Mouse (Mus musculus): ENCODE results near the gene Galm. TPM values are rescaled to one million over a fixed set of nuclear protein-coding genes. Genes with fewer than 3 reads are reported as not detected.
A peak's percentile ranks its signal among the peaks of the same experiment; 100 is the strongest.
"Not testable (repeated sequence)": the region's sequence is repeated elsewhere in the genome, so short reads cannot be mapped to it uniquely, and the experiment has no call there.

Gene Galm
- total RNA-seq, 2 experiments from 2014 or later = 1.8 to 2.6 TPM

GRCm38 (mm10) chr17:80193075-80193474 lies 65.8 kb downstream of the Galm start:
- no peak overlapping the region for H3K4me3 ChIP-seq
- peak; percentile 69 for TF ChIP-seq CTCF (IDR thresholded peaks at IDR 0.05)
- no peak for DNase-seq (ENCODE audit: extremely low spot score in 1 of 2, low spot score in 2 of 2)
- intact Hi-C loops (cut with DNase I) = loop anchor here (10.0 kb wide), 1 partner anchor 528 kb away; no protein-coding TSS in a partner anchor
- no peak overlapping the region for H3K27ac ChIP-seq

- intact Hi-C loops (cut with DNase I) = loop anchor here (10.0 kb wide), 1 partner anchor 534 kb away; no protein-coding TSS in a partner anchor
- DNase-seq (ENCODE audit: extremely low spot score in 1 of 2, low spot score in 2 of 2) = no peak
- H3K4me3 ChIP-seq = no peak overlapping the region
- TF ChIP-seq CTCF (IDR thresholded peaks at IDR 0.05) = no peak
- H3K27ac ChIP-seq = no peak overlapping the region
These were observed 72.0 kb downstream of the Galm start for GRCm38 (mm10) chr17:80199160-80199778.

GRCm38 (mm10) chr17:80205657-80206056 lies 78.4 kb downstream of the Galm start:
- no peak for TF ChIP-seq CTCF (IDR thresholded peaks at IDR 0.05)
- intact Hi-C loops (cut with DNase I) = loop anchor here (5.0 to 10.0 kb wide), 2 partner anchors 308 to 851 kb away; partner anchors contain the start of genes Atl2 and Cdc42ep3
- no peak for DNase-seq (ENCODE audit: extremely low spot score in 1 of 2, low spot score in 2 of 2)
- H3K4me3 ChIP-seq = peak overlapping the region; percentile 87
- no peak overlapping the region; the same call in 1 of the 2 replicates for H3K27ac ChIP-seq

GRCm38 (mm10) chr17:80206301-80206670 lies 79.0 kb downstream of the Galm start:
- Histone ChIP-seq H3K4me3 (peak overlapping the region; percentile 87), H3K27ac (peak overlapping the region; percentile 99)
- intact Hi-C loops (cut with DNase I) = loop anchor here (5.0 to 10.0 kb wide), 2 partner anchors 309 to 851 kb away; partner anchors contain the start of genes Atl2 and Cdc42ep3
- no peak for TF ChIP-seq CTCF (IDR thresholded peaks at IDR 0.05)
- peak; percentile 41 to 50 for DNase-seq (ENCODE audit: extremely low spot score in 1 of 2, low spot score in 2 of 2)

GRCm38 (mm10) chr17:80206671-80207581 lies 79.7 kb downstream of the Galm start, which contains the start of the genes Srsf7 and Ttc39d:
TSS of gene Srsf7 (minus strand) at chr17:80207307.
TSS of gene Ttc39d (plus strand) at chr17:80207460.
- Histone ChIP-seq H3K4me3 (peak within 1 kb of the TSS; percentile 87), H3K27ac (peak within 1 kb of the TSS; percentile 99)
- intact Hi-C loops (cut with DNase I) = loop anchor here (5.0 to 10.0 kb wide), 2 partner anchors 310 to 852 kb away; partner anchors contain the start of genes Atl2 and Cdc42ep3
- DNase-seq (ENCODE audit: extremely low spot score in 1 of 2, low spot score in 2 of 2) = peak; percentile 98
- TF ChIP-seq CTCF (IDR thresholded peaks at IDR 0.05) = no peak

GRCm38 (mm10) chr17:80213998-80214397 lies 86.7 kb downstream of the Galm start:
- H3K4me3 ChIP-seq; H3K27ac ChIP-seq; DNase-seq (ENCODE audit: extremely low spot score in 1 of 2, low spot score in 2 of 2); intact Hi-C loops (cut with DNase I): not testable (repeated sequence)

- no peak overlapping the region for H3K4me3 ChIP-seq
- H3K27ac ChIP-seq = no peak overlapping the region
- no peak for TF ChIP-seq CTCF (IDR thresholded peaks at IDR 0.05)
- intact Hi-C loops (cut with DNase I) = no loop called here
- DNase-seq (ENCODE audit: extremely low spot score in 1 of 2, low spot score in 2 of 2) = no peak
These were observed 92.9 kb downstream of the Galm start for GRCm38 (mm10) chr17:80220131-80220530.

GRCm38 (mm10) chr17:80221202-80221601 lies 93.9 kb downstream of the Galm start:
- no peak for TF ChIP-seq CTCF (IDR thresholded peaks at IDR 0.05)
- Histone ChIP-seq H3K4me3 (no peak overlapping the region), H3K27ac (no peak overlapping the region)
- intact Hi-C loops (cut with DNase I) = no loop called here
- no peak for DNase-seq (ENCODE audit: extremely low spot score in 1 of 2, low spot score in 2 of 2)

GRCm38 (mm10) chr17:80221890-80222628 lies 94.8 kb downstream of the Galm start:
- TF ChIP-seq CTCF (IDR thresholded peaks at IDR 0.05) = peak; percentile 11; the same call in 1 of the 2 replicates
- no peak for DNase-seq (ENCODE audit: extremely low spot score in 1 of 2, low spot score in 2 of 2)
- H3K4me3 ChIP-seq = no peak overlapping the region
- H3K27ac ChIP-seq = no peak overlapping the region
- intact Hi-C loops (cut with DNase I) = no loop called here

- H3K27ac ChIP-seq = peak overlapping the region; percentile 79
- intact Hi-C loops (cut with DNase I) = no loop called here
- H3K4me3 ChIP-seq = peak overlapping the region; percentile 69
- no peak for TF ChIP-seq CTCF (IDR thresholded peaks at IDR 0.05)
- no peak for DNase-seq (ENCODE audit: extremely low spot score in 1 of 2, low spot score in 2 of 2)
These were observed 96.6 kb downstream of the Galm start for GRCm38 (mm10) chr17:80223829-80224228.

Data from left cerebral cortex, adult 2 months (tissue).